Mouse (Mus musculus) stomach, postnatal 0 days (tissue): ENCODE measurements at regions not wholly inside any gene's neighbourhood (a gene's known extent, or its start where the extent isn't known, plus 50 kb on each side); places are given as distances from the start of the nearest gene placed in this dataset.

Experiments
- ATAC-seq: fragments of 200-750 bp; cut with Nextera tagmentation; 2 replicates; pipeline ENCODE4 v1.8.0; 2017; ENCODE audit not compliant: low FRiP score, low TSS enrichment
- DNase-seq: peaks from one replicate; pipeline ENCODE4 v3.0.0-alpha.2; 2016; ENCODE audit warnings: low spot score
- H3K27ac ChIP-seq: fragments of 300-500 bp; sonication (generic); replicated peaks from 2 replicates; pipeline ENCODE4 v1.5.1; 2014; ENCODE audit warnings: mild to moderate bottlenecking, control low read depth
- H3K27me3 ChIP-seq: fragments of 300-500 bp; sonication (generic); 2 replicates; pipeline ENCODE4 v1.6.1; 2014; ENCODE audit warnings: low read length; ENCODE audit not compliant: control insufficient read depth, insufficient read depth
- H3K36me3 ChIP-seq: fragments of 300-500 bp; sonication (generic); 2 replicates; pipeline ENCODE4 v1.6.1; 2014; ENCODE audit warnings: low read length, mixed read lengths; ENCODE audit not compliant: control insufficient read depth, insufficient read depth
- H3K4me1 ChIP-seq: fragments of 300-500 bp; sonication (generic); replicated peaks from 2 replicates; pipeline ENCODE4 v1.6.1; 2014; ENCODE audit warnings: antibody characterized with exemption; ENCODE audit not compliant: control insufficient read depth, insufficient read depth
- H3K4me2 ChIP-seq: fragments of 300-500 bp; sonication (generic); replicated peaks from 2 replicates; pipeline ENCODE4 v1.6.1; 2014; ENCODE audit warnings: low read depth, mild to moderate bottlenecking, control low read depth, moderate library complexity
- H3K4me3 ChIP-seq: fragments of 300-500 bp; sonication (generic); 2 replicates; pipeline ENCODE4 v1.5.1; 2014; ENCODE audit warnings: low read depth, low read length, control low read depth
- H3K9ac ChIP-seq: fragments of 300-500 bp; sonication (generic); 2 replicates; pipeline ENCODE4 v1.6.1; 2014; ENCODE audit warnings: mild to moderate bottlenecking, low read length, control low read depth, mixed read lengths
- H3K9me3 ChIP-seq: fragments of 300-500 bp; sonication (generic); 2 replicates; pipeline ENCODE4 v1.6.1; 2016; ENCODE audit warnings: low read length; ENCODE audit not compliant: control insufficient read depth
- CTCF ChIP-seq: IDR thresholded peaks from 2 replicates; pipeline ENCODE4 v1.5.1; 2016; ENCODE audit warnings: antibody characterized with exemption, low read depth, mild to moderate bottlenecking, moderate library complexity
- EP300 ChIP-seq: optimal IDR thresholded peaks from 2 replicates; pipeline ENCODE3; 2016; ENCODE audit warnings: antibody characterized with exemption
- WGBS: fragments of 180-500 bp; shearing (Covaris S2); extraction: QIAGEN DNeasy Blood & Tissue Kit; methylation state at CpG from one replicate; pipeline ENCODE4 v1.1.7; 2014; 5-methylcytosine and 5-hydroxymethylcytosine counted together

- no peaks in the 10 kb centered on the region for H3K27me3 ChIP-seq
- TF ChIP-seq CTCF (no peak), EP300 (no peak)
- WGBS, result 56% methylated on average over 22 of the region's 22 CpGs
- H3K9me3 ChIP-seq, result no peaks in the 10 kb centered on the region
- DNase-seq (no peak), ATAC-seq (no peak)
- no peak overlapping the region for H3K4me2 ChIP-seq
- H3K36me3 ChIP-seq, result no peaks in the 10 kb centered on the region
- H3K4me1 ChIP-seq, result no peaks in the 10 kb centered on the region
- no peak overlapping the region for H3K27ac ChIP-seq
- no peak overlapping the region for H3K4me3 ChIP-seq
- H3K9ac ChIP-seq, result no peak overlapping the region
Measured at GRCm38 (mm10) chr13:99641386-99642165, 125.2 kb upstream of the Map1b start.

DNA sequence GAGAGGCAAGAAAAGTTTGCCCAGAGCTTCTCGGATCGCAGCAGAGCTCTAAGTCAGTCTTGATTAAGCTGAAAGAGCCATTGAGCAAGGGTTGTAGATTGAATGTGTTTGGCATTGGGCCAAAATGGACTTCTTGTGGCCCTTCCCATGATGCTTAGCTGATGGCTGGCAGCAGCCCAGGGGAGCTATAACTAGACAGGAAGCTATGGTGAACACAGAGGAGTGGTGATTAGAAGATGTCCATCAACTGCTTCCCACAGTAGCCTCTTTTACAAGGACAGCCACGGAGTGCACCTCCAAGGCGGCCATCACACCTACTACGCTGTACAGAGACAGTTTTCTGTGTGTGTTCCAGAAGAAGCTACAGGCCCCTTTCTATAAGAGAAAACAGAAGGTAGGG, 116.4 kb upstream of the Map1b start:
- DNase-seq, result no peak
- no peak overlapping the region for H3K9ac ChIP-seq
- H3K4me1 ChIP-seq, result no peaks in the 10 kb centered on the region
- no peaks in the 10 kb centered on the region for H3K27me3 ChIP-seq
- H3K4me3 ChIP-seq, result no peak overlapping the region
- no peaks in the 10 kb centered on the region for H3K9me3 ChIP-seq
- no peak overlapping the region for H3K4me2 ChIP-seq
- no peak for ATAC-seq
- WGBS, result 66% methylated on average over 5 of the region's 5 CpGs
- no peak overlapping the region for H3K27ac ChIP-seq
- H3K36me3 ChIP-seq, result no peaks in the 10 kb centered on the region
- TF ChIP-seq EP300, result no peak
- TF ChIP-seq CTCF, result no peak

GRCm38 (mm10) chr13:99630800-99631199, 114.5 kb upstream of the Map1b start:
- H3K9me3 ChIP-seq, result no peaks in the 10 kb centered on the region
- no peaks in the 10 kb centered on the region for H3K36me3 ChIP-seq
- TF ChIP-seq CTCF (no peak), EP300 (no peak)
- ATAC-seq (no peak), DNase-seq (no peak)
- no peak overlapping the region for H3K9ac ChIP-seq
- H3K4me2 ChIP-seq, result no peak overlapping the region
- H3K27ac ChIP-seq, result no peak overlapping the region
- WGBS, result 76% methylated on average over 3 of the region's 3 CpGs
- H3K4me1 ChIP-seq, result no peaks in the 10 kb centered on the region
- no peak overlapping the region for H3K4me3 ChIP-seq
- H3K27me3 ChIP-seq, result no peaks in the 10 kb centered on the region

DNA sequence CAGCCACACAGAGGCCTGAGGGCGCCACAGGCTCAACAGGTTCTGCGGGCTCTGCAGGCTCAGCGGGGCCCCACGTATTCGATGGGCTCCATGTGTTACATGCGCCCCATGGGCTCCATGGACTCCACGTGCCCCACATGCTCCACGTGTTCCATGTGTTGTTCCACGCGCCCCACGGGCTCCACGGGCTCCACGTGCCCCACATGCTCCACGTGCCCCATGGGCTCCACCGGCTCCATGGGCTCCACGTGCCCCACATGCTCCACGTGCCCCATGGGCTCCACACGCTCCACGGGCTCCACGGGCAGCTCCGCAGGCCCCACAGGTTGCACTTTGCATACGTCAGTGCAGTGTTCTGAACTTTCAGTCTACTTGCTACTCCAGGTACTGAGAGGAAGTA, 114.0 kb upstream of the Map1b start:
- Histone ChIP-seq H3K36me3 (no peaks in the 10 kb centered on the region), H3K9me3 (no peaks in the 10 kb centered on the region), H3K9ac (no peak overlapping the region), H3K4me3 (no peak overlapping the region), H3K27me3 (no peaks in the 10 kb centered on the region), H3K4me2 (no peak overlapping the region), H3K4me1 (no peaks in the 10 kb centered on the region), H3K27ac (no peak overlapping the region)
- no peak for DNase-seq
- WGBS, result 88% methylated on average over 22 of the region's 22 CpGs
- TF ChIP-seq CTCF (no peak), EP300 (no peak)
- no peak for ATAC-seq

- no peaks in the 10 kb centered on the region for H3K36me3 ChIP-seq
- H3K9me3 ChIP-seq, result no peaks in the 10 kb centered on the region
- H3K4me3 ChIP-seq, result no peak overlapping the region
- H3K27ac ChIP-seq, result no peak overlapping the region
- no peak for DNase-seq
- no peaks in the 10 kb centered on the region for H3K4me1 ChIP-seq
- H3K9ac ChIP-seq, result no peak overlapping the region
- TF ChIP-seq EP300 (no peak), CTCF (no peak)
- no peak for ATAC-seq
- H3K4me2 ChIP-seq, result no peak overlapping the region
- H3K27me3 ChIP-seq, result no peaks in the 10 kb centered on the region
- 20% methylated on average over 4 of the region's 4 CpGs for WGBS
Measured at GRCm38 (mm10) chr13:99625196-99625595, 108.9 kb upstream of the Map1b start.

DNA sequence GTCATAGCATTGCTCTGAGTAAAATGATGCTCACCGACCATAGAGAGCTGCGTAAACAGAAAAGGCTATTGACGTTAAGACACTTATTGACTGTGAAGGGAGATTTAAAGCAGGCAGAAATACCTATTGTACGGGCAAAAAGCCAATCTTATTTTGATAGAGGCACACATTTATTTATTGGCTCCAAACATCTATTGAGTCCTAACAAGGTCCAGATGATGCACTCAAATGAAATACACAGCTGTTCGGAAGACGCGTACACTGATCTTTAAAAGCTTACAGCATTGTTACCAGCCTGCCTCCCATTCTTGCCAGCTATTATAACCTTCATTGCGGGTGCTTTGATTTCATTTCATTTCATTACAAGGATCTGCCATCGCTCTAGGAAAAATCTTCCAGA, 102.0 kb upstream of the Map1b start:
- no peak for DNase-seq
- Histone ChIP-seq H3K36me3 (no peaks in the 10 kb centered on the region), H3K4me2 (no peak overlapping the region), H3K4me3 (no peak overlapping the region), H3K27ac (no peak overlapping the region), H3K27me3 (no peaks in the 10 kb centered on the region), H3K9me3 (no peaks in the 10 kb centered on the region), H3K4me1 (no peaks in the 10 kb centered on the region), H3K9ac (no peak overlapping the region)
- TF ChIP-seq CTCF (no peak), EP300 (no peak)
- no peak for ATAC-seq
- WGBS, result 72% methylated on average over 9 of the region's 9 CpGs
